Mouse (Mus musculus): ENCODE measurements around the gene Parn. TPM values are rescaled to one million over a fixed set of nuclear protein-coding genes. Genes with fewer than 3 reads are reported as not detected.

Gene Parn
- polyA plus RNA-seq, 1 experiment from 2014 or later = 40.9 TPM

DNA sequence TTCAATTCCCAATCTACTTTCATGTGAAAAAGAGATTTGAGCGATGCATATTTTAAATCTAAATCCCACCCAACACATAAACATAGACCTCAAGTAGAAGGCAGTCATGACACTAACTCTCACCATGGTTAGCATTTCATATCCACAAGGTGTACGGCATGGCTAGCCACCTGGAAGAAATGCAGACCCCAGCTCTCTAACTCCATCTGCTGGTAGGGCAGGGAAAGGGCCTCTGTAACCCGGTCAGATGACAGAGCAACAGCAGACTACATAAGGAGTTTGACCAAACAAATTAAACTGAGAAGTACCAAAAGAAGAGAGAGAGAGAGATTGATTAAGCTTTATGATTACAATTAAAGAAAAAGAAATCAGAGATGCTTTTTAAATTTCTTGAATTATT lies 87.2 kb downstream of the Parn start:
- H3K4me1 ChIP-seq = no peaks in the 10 kb centered on the region
- no peaks in the 10 kb centered on the region for H3K27me3 ChIP-seq
- WGBS = 94% methylated on average over 3 of the region's 3 CpGs
- H3K9me3 ChIP-seq = no peaks in the 10 kb centered on the region
- ATAC-seq (ENCODE audit: insufficient number of reproducible peaks, insufficient read depth, low FRiP score, low TSS enrichment) = no peak
- no peak overlapping the region for H3K27ac ChIP-seq
- no peaks in the 10 kb centered on the region for H3K36me3 ChIP-seq
- no peak overlapping the region for H3K4me2 ChIP-seq (replicated peaks)
- no peak overlapping the region for H3K9ac ChIP-seq
- H3K4me3 ChIP-seq = no peak overlapping the region

GRCm38 (mm10) chr16:13580016-13580415 lies 88.0 kb downstream of the Parn start:
- no peak overlapping the region for H3K4me3 ChIP-seq
- no peaks in the 10 kb centered on the region for H3K9me3 ChIP-seq

GRCm38 (mm10) chr16:13575306-13575705 lies 92.7 kb downstream of the Parn start:
- H3K27me3 ChIP-seq = no peaks in the 10 kb centered on the region
- WGBS = 74% methylated on average over 4 of the region's 4 CpGs
- no peak overlapping the region for H3K4me3 ChIP-seq
- no peaks in the 10 kb centered on the region for H3K36me3 ChIP-seq
- no peak overlapping the region for H3K27ac ChIP-seq
- no peak for ATAC-seq (ENCODE audit: insufficient number of reproducible peaks, insufficient read depth, low FRiP score, low TSS enrichment)
- H3K4me2 ChIP-seq (replicated peaks) = no peak overlapping the region
- H3K9me3 ChIP-seq = no peaks in the 10 kb centered on the region
- no peak overlapping the region for H3K9ac ChIP-seq
- H3K4me1 ChIP-seq = no peaks in the 10 kb centered on the region

More at GRCm38 (mm10) chr16:13580016-13580415, 88.0 kb downstream of the Parn start:
- no peaks in the 10 kb centered on the region for H3K36me3 ChIP-seq
- no peak overlapping the region for H3K4me2 ChIP-seq (replicated peaks)
- no peaks in the 10 kb centered on the region for H3K27me3 ChIP-seq
- H3K27ac ChIP-seq = no peak overlapping the region
- WGBS = 86% methylated on average over 1 of the region's 1 CpGs
- ATAC-seq (ENCODE audit: insufficient number of reproducible peaks, insufficient read depth, low FRiP score, low TSS enrichment) = peak; percentile 28; the same call in 1 of the 2 replicates
- H3K4me1 ChIP-seq = no peaks in the 10 kb centered on the region
- H3K9ac ChIP-seq = no peak overlapping the region

DNA sequence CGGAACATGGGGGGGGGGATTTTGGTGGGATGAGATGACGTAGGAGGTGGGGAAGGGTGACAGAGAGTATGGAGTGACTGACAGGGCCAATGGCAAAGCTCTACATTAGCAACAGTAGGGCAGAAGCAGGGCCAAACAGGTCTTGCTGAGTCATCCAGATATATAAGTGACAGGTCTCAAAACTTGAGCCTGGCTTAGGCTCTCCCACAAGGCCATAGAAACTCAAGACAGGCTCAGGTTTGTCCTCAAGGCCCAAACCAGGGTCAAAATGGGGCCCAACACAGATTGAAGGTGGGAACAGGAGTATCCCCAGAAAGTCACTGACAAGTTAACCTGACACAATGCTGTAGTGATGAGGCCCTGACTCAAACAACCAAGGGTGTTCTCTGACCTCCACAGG lies 99.7 kb downstream of the Parn start:
- Histone ChIP-seq H3K27ac (no peak overlapping the region), H3K4me1 (no peaks in the 10 kb centered on the region), H3K27me3 (no peaks in the 10 kb centered on the region), H3K9ac (no peak overlapping the region), H3K4me2 (replicated peaks) (no peak overlapping the region), H3K9me3 (no peaks in the 10 kb centered on the region), H3K4me3 (no peak overlapping the region), H3K36me3 (no peaks in the 10 kb centered on the region)
- ATAC-seq (ENCODE audit: insufficient number of reproducible peaks, insufficient read depth, low FRiP score, low TSS enrichment) = no peak
- 98% methylated on average over 2 of the region's 2 CpGs for WGBS

- no peak overlapping the region for H3K27ac ChIP-seq
- no peaks in the 10 kb centered on the region for H3K27me3 ChIP-seq
- H3K9me3 ChIP-seq = no peaks in the 10 kb centered on the region
- 97% methylated on average over 1 of the region's 1 CpGs for WGBS
- ATAC-seq (ENCODE audit: insufficient number of reproducible peaks, insufficient read depth, low FRiP score, low TSS enrichment) = no peak
- no peaks in the 10 kb centered on the region for H3K36me3 ChIP-seq
- H3K4me1 ChIP-seq = no peaks in the 10 kb centered on the region
- no peak overlapping the region for H3K9ac ChIP-seq
- no peak overlapping the region for H3K4me3 ChIP-seq
- H3K4me2 ChIP-seq (replicated peaks) = no peak overlapping the region
Observed at GRCm38 (mm10) chr16:13567614-13568013, 100.4 kb downstream of the Parn start.

- no peaks in the 10 kb centered on the region for H3K4me1 ChIP-seq
- ATAC-seq (ENCODE audit: insufficient number of reproducible peaks, insufficient read depth, low FRiP score, low TSS enrichment) = no peak
Observed at GRCm38 (mm10) chr16:13566351-13566750, 101.6 kb downstream of the Parn start.

DNA sequence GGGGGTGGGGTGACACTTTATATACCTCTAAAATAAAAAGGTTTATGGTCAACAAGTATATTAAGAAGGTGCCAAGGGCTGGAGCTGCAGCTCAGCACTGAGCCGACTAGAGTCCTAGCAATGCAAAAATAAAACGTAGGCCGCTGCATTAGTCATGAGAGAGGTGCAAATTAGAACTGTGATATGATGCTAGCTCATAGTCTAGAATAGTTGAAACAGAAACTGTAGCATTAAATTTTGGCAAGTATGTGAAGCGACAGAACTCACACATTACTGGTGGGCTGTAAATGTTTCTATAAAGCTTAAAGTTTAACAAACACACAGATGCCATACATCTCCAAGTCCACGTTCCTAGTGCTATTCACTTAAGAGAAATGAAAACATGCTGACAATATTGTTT lies 102.7 kb downstream of the Parn start:
- H3K4me1 ChIP-seq = no peaks in the 10 kb centered on the region
- no peaks in the 10 kb centered on the region for H3K27me3 ChIP-seq
- no peak overlapping the region for H3K27ac ChIP-seq
- WGBS = 92% methylated on average over 5 of the region's 5 CpGs
- no peak for ATAC-seq (ENCODE audit: insufficient number of reproducible peaks, insufficient read depth, low FRiP score, low TSS enrichment)
- H3K4me3 ChIP-seq = no peak overlapping the region
- H3K9ac ChIP-seq = no peak overlapping the region
- H3K4me2 ChIP-seq (replicated peaks) = no peak overlapping the region
- no peaks in the 10 kb centered on the region for H3K36me3 ChIP-seq
- H3K9me3 ChIP-seq = no peaks in the 10 kb centered on the region

More at GRCm38 (mm10) chr16:13566351-13566750, 101.6 kb downstream of the Parn start:
- no peaks in the 10 kb centered on the region for H3K36me3 ChIP-seq
- H3K4me3 ChIP-seq = no peak overlapping the region
- no peaks in the 10 kb centered on the region for H3K9me3 ChIP-seq
- H3K4me2 ChIP-seq (replicated peaks) = no peak overlapping the region
- WGBS = 76% methylated on average over 6 of the region's 6 CpGs
- H3K27ac ChIP-seq = no peak overlapping the region
- no peaks in the 10 kb centered on the region for H3K27me3 ChIP-seq
- no peak overlapping the region for H3K9ac ChIP-seq

DNA sequence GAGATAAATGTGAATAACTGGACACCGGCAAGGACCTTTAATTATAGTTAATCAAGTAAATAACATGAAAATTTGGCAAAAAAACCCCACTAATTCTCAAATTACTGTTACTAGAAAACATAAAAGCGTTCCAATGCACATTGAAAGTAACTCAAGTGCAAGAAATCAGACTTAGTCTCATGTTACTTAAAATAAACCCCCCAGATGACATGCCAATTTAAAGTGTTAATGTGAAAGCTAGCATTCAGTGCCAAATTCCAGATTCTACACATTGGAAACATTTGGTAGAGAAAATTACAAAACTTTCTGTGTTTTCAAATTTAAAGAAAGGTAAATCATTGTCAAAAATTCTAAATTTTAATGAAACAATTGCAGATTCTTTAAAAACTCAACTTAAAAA lies 110.2 kb downstream of the Parn start:
- 45% methylated on average over 2 of the region's 2 CpGs for WGBS
- H3K4me3 ChIP-seq = no peak overlapping the region
- no peaks in the 10 kb centered on the region for H3K27me3 ChIP-seq
- H3K27ac ChIP-seq = no peak overlapping the region
- no peaks in the 10 kb centered on the region; the same call in 1 of the 2 replicates for H3K9me3 ChIP-seq
- H3K4me2 ChIP-seq (replicated peaks) = no peak overlapping the region
- ATAC-seq (ENCODE audit: insufficient number of reproducible peaks, insufficient read depth, low FRiP score, low TSS enrichment) = no peak
- 0 out of 2 replicates have a peak, but pooled peaks cover 3% of the 10 kb centered on the region for H3K4me1 ChIP-seq
- no peak overlapping the region for H3K9ac ChIP-seq
- no peaks in the 10 kb centered on the region for H3K36me3 ChIP-seq

DNA sequence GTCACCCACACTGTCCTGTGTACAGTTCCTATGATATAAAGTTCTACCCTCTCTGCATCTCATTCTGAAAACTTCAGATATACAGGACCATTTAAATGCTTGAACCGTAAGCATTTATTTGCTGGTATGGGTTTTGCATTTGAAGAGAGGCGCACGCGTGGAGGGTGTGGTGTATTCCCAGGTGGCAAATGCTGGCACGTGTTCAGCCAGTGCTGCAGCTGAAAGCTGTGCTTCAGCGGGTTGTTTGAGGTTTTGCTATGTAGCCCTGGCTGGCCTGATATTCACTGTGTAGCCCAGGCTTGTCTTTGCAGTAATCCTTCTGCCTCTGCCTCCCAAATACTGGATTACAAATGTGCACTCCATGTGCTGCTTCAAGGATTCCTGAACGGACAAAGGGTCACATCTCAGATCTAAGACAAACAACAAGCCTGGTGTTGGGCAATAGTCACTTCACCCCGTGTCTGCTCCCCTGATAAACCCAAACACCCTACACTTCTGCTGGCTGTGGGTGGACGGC lies 111.0 kb downstream of the Parn start:
- H3K4me2 ChIP-seq (replicated peaks) = no peak overlapping the region
- no peak overlapping the region for H3K27ac ChIP-seq
- 75% methylated on average over 9 of the region's 9 CpGs for WGBS
- H3K36me3 ChIP-seq = no peaks in the 10 kb centered on the region
- ATAC-seq (ENCODE audit: insufficient number of reproducible peaks, insufficient read depth, low FRiP score, low TSS enrichment) = no peak
- no peak overlapping the region for H3K9ac ChIP-seq
- H3K4me1 ChIP-seq = 0 out of 2 replicates have a peak, but pooled peaks cover 3% of the 10 kb centered on the region
- no peaks in the 10 kb centered on the region for H3K27me3 ChIP-seq
- no peak overlapping the region for H3K4me3 ChIP-seq
- no peaks in the 10 kb centered on the region; the same call in 1 of the 2 replicates for H3K9me3 ChIP-seq

GRCm38 (mm10) chr16:13556446-13556845 lies 111.5 kb downstream of the Parn start:
- H3K4me2 ChIP-seq (replicated peaks) = no peak overlapping the region
- 0 out of 2 replicates have a peak, but pooled peaks cover 3% of the 10 kb centered on the region for H3K4me1 ChIP-seq
- 92% methylated on average over 7 of the region's 7 CpGs for WGBS
- no peaks in the 10 kb centered on the region for H3K36me3 ChIP-seq
- no peaks in the 10 kb centered on the region; the same call in 1 of the 2 replicates for H3K9me3 ChIP-seq
- H3K4me3 ChIP-seq = no peak overlapping the region
- H3K27ac ChIP-seq = no peak overlapping the region
- no peak overlapping the region for H3K9ac ChIP-seq
- no peaks in the 10 kb centered on the region for H3K27me3 ChIP-seq
- no peak for ATAC-seq (ENCODE audit: insufficient number of reproducible peaks, insufficient read depth, low FRiP score, low TSS enrichment)

- Histone ChIP-seq H3K4me3 (no peak overlapping the region), H3K9ac (no peak overlapping the region), H3K4me1 (no peaks in the 10 kb centered on the region), H3K36me3 (peaks cover 13% of the 10 kb centered on the region), H3K27me3 (no peaks in the 10 kb centered on the region), H3K4me2 (replicated peaks) (no peak overlapping the region), H3K9me3 (peaks cover 9% of the 10 kb centered on the region), H3K27ac (no peak overlapping the region)
- 93% methylated on average over 3 of the region's 3 CpGs for WGBS
- no peak for ATAC-seq (ENCODE audit: insufficient number of reproducible peaks, insufficient read depth, low FRiP score, low TSS enrichment)
Observed at GRCm38 (mm10) chr16:13550667-13551066, 117.3 kb downstream of the Parn start.

- Histone ChIP-seq H3K4me2 (replicated peaks) (no peak overlapping the region), H3K27me3 (no peaks in the 10 kb centered on the region), H3K27ac (no peak overlapping the region), H3K36me3 (peaks cover 17% of the 10 kb centered on the region), H3K9me3 (peaks cover 15% of the 10 kb centered on the region), H3K4me1 (no peaks in the 10 kb centered on the region), H3K9ac (no peak overlapping the region), H3K4me3 (no peak overlapping the region)
- no peak for ATAC-seq (ENCODE audit: insufficient number of reproducible peaks, insufficient read depth, low FRiP score, low TSS enrichment)
- WGBS = 87% methylated on average over 2 of the region's 2 CpGs
Observed at GRCm38 (mm10) chr16:13549976-13550375, 118.0 kb downstream of the Parn start.
